Mouse (Mus musculus) spleen, adult 2 months (tissue): ENCODE data around the gene Ucn.

ENCODE experiments used
- CTCF ChIP-seq: fragments of 200-500 bp; IDR thresholded peaks from 2 replicates; pipeline ENCODE4 v1.5.1; 2011; ENCODE audit warnings: mild to moderate bottlenecking, inconsistent platforms; ENCODE audit not compliant: insufficient read depth, insufficient read length, insufficient replicate concordance; ENCODE audit errors: extremely low read depth
- POLR2A ChIP-seq: fragments of 200-500 bp; IDR thresholded peaks from 2 replicates; pipeline ENCODE4 v1.6.1; 2011; ENCODE audit warnings: low read depth, low read length, inconsistent platforms

GRCm38 (mm10) chr5:31168630-31169029, 30.0 kb upstream of the Ucn start:
- no peak for TF ChIP-seq CTCF
- no peak for TF ChIP-seq POLR2A
